Mouse (Mus musculus) T-helper 2 cell (primary cell): ENCODE results near the gene Myg1.

ENCODE experiments used
- in situ Hi-C: fragments of 300-600 bp; cut with MboI, MseI; formaldehyde crosslinking; loops from one replicate; pipeline ENCODE4 v1.15.1; 2025; ENCODE audit warnings: high pct_unique_total_duplicates

The Myg1 gene

GRCm38 (mm10) chr15:102383671-102384070 is 52.2 kb downstream of the Myg1 start:
- in situ Hi-C loops = no loop called here

- in situ Hi-C loops = loop anchor here (5.0 kb wide), 1 partner anchor 56 kb away; no protein-coding TSS in a partner anchor
Observed at GRCm38 (mm10) chr15:102386640-102387039, 55.1 kb downstream of the Myg1 start.
